Mouse (Mus musculus) spleen, adult 2 months (tissue): ENCODE results near the gene Foxs1. TPM values are rescaled to one million over a fixed set of nuclear protein-coding genes. Genes with fewer than 3 reads are reported as not detected.

Experiments
- DNase-seq, 2 experiments: peaks; one replicate each; pipeline versions ENCODE4 v3.0.0 to v3.0.0-alpha.2; 2012 to 2021; ENCODE audit warnings: low spot score in 2 of 2, low read depth in 1 of 2
- H3K27ac ChIP-seq: fragments of 200-500 bp; 2 replicates; pipeline ENCODE4 v1.5.1; 2012; ENCODE audit warnings: low read length, inconsistent platforms; ENCODE audit not compliant: insufficient read depth
- H3K27me3 ChIP-seq: fragments of 200-500 bp; 2 replicates; pipeline ENCODE4 v1.6.1; 2012; ENCODE audit warnings: mild to moderate bottlenecking, moderate library complexity, low read length, inconsistent platforms; ENCODE audit not compliant: control insufficient read depth, insufficient read depth
- H3K36me3 ChIP-seq: fragments of 200-500 bp; 2 replicates; pipeline ENCODE4 v1.6.1; 2012; ENCODE audit warnings: mild to moderate bottlenecking, low read length, inconsistent platforms; ENCODE audit not compliant: control insufficient read depth, insufficient read depth
- H3K4me1 ChIP-seq: fragments of 200-500 bp; 2 replicates; pipeline ENCODE4 v1.6.1; 2011; ENCODE audit warnings: inconsistent platforms; ENCODE audit not compliant: control insufficient read depth, insufficient read depth, insufficient read length
- H3K4me3 ChIP-seq: fragments of 200-500 bp; 2 replicates; pipeline ENCODE4 v1.5.1; 2011; ENCODE audit warnings: mild to moderate bottlenecking, inconsistent platforms; ENCODE audit not compliant: insufficient read depth, insufficient read length; ENCODE audit errors: extremely low read depth
- CTCF ChIP-seq: fragments of 200-500 bp; IDR thresholded peaks from 2 replicates; pipeline ENCODE4 v1.5.1; 2011; ENCODE audit warnings: mild to moderate bottlenecking, inconsistent platforms; ENCODE audit not compliant: insufficient read depth, insufficient read length, insufficient replicate concordance; ENCODE audit errors: extremely low read depth
- POLR2A ChIP-seq: fragments of 200-500 bp; IDR thresholded peaks from 2 replicates; pipeline ENCODE4 v1.6.1; 2011; ENCODE audit warnings: low read depth, low read length, inconsistent platforms
- WGBS: fragments of 180-500 bp; shearing (Covaris S2); methylation state at CpG from one replicate; pipeline ENCODE4 v1.1.7; 2018; 5-methylcytosine and 5-hydroxymethylcytosine counted together
- polyA plus RNA-seq: library from polyadenylated mRNA; depleted of rRNA; stranded (reverse); fragments of >200 nt; gene quantifications from 2 replicates; pipeline ENCODE4 v1.2.3, GENCODE M21; 2012

The Foxs1 gene
- polyA plus RNA-seq, 1 experiment = 12.6 TPM

- no peaks in the 10 kb centered on the region for H3K27me3 ChIP-seq
- no peak for TF ChIP-seq POLR2A
- TF ChIP-seq CTCF = no peak
- no peak overlapping the region for H3K27ac ChIP-seq
- no peak overlapping the region for H3K4me3 ChIP-seq
- no peaks in the 10 kb centered on the region for H3K4me1 ChIP-seq
- H3K36me3 ChIP-seq = no peaks in the 10 kb centered on the region
- 63% methylated on average over 3 of the region's 3 CpGs for WGBS
- DNase-seq = no peak
These were observed 4.0 kb downstream of the Foxs1 start for GRCm38 (mm10) chr2:152928988-152929370.

GRCm38 (mm10) chr2:152928219-152928987 lies 4.6 kb downstream of the Foxs1 start:
- DNase-seq = no peak
- Histone ChIP-seq H3K36me3 (no peaks in the 10 kb centered on the region), H3K27me3 (no peaks in the 10 kb centered on the region), H3K27ac (0 out of 2 replicates have a peak overlapping the region, but pooled peaks have one; percentile 29), H3K4me1 (no peaks in the 10 kb centered on the region), H3K4me3 (no peak overlapping the region)
- 79% methylated on average over 14 of the region's 14 CpGs for WGBS
- TF ChIP-seq POLR2A (no peak), CTCF (no peak)

GRCm38 (mm10) chr2:152927371-152927770 lies 5.6 kb downstream of the Foxs1 start:
- H3K36me3 ChIP-seq = no peaks in the 10 kb centered on the region
- DNase-seq = no peak
- no peak overlapping the region for H3K4me3 ChIP-seq
- no peak overlapping the region for H3K27ac ChIP-seq
- H3K27me3 ChIP-seq = no peaks in the 10 kb centered on the region
- no peaks in the 10 kb centered on the region for H3K4me1 ChIP-seq
- TF ChIP-seq POLR2A = no peak
- no peak for TF ChIP-seq CTCF
- 19% methylated on average over 5 of the region's 5 CpGs for WGBS

- no peak overlapping the region for H3K27ac ChIP-seq
- no peak for DNase-seq
- no peaks in the 10 kb centered on the region for H3K27me3 ChIP-seq
- 56% methylated on average over 9 of the region's 9 CpGs for WGBS
- H3K36me3 ChIP-seq = no peaks in the 10 kb centered on the region
- H3K4me3 ChIP-seq = no peak overlapping the region
- H3K4me1 ChIP-seq = no peaks in the 10 kb centered on the region
- TF ChIP-seq POLR2A (no peak), CTCF (no peak)
These were observed 6.1 kb downstream of the Foxs1 start for GRCm38 (mm10) chr2:152926896-152927295.

- DNase-seq = no peak
- H3K27ac ChIP-seq = peak overlapping the region; percentile 62; the same call in 1 of the 2 replicates
These were observed 7.7 kb downstream of the Foxs1 start for GRCm38 (mm10) chr2:152925189-152925872.

DNA sequence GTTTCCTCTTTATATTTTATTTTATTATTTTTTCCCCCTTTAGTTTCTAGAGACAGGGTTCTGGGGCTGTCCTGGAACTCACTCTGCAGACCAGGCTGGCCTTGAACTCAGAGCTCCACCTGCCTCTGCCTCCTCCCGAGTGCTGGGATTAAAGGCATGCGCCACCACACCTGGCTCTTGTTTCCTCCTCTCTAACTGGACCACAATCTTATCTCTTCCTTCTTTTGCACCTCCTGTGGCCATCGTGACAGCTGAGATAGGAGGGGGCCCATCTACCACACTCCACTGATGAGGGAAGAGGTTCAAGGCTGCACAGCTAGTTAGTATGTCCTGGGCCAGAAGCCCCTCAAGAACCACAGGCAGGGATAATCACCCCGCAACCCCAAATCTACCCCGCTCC lies 8.5 kb downstream of the Foxs1 start:
- H3K36me3 ChIP-seq = no peaks in the 10 kb centered on the region
- no peak for DNase-seq
- WGBS = 60% methylated on average over 5 of the region's 5 CpGs
- H3K4me1 ChIP-seq = no peaks in the 10 kb centered on the region
- H3K27ac ChIP-seq = no peak overlapping the region
- TF ChIP-seq CTCF (no peak), POLR2A (no peak)
- H3K27me3 ChIP-seq = no peaks in the 10 kb centered on the region
- no peak overlapping the region for H3K4me3 ChIP-seq

More at GRCm38 (mm10) chr2:152925189-152925872, 7.7 kb downstream of the Foxs1 start:
- WGBS = 59% methylated on average over 11 of the region's 11 CpGs
- H3K36me3 ChIP-seq = no peaks in the 10 kb centered on the region
- no peaks in the 10 kb centered on the region for H3K4me1 ChIP-seq
- TF ChIP-seq POLR2A (no peak), CTCF (no peak)
- no peak overlapping the region for H3K4me3 ChIP-seq
- H3K27me3 ChIP-seq = no peaks in the 10 kb centered on the region

DNA sequence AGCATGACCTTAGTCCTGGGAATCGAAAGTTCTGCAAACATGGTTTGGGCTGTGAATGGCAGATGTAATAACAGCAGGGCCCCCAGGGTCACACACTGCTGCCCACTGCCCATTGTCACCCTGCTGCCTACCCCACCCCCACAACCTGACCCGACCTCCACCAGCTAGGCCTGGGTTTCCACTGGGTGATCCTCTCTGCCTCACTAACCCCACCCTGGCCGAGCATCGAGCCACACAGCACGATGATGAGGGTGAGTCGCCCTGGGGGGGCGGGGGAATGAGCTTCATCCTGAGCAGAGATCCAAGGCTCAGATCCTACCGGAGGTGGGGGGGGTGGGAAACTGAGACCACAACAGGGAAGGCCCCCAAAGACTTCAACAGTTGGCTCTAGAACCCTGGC lies 8.9 kb downstream of the Foxs1 start:
- H3K4me1 ChIP-seq = no peaks in the 10 kb centered on the region
- no peak for TF ChIP-seq CTCF
- TF ChIP-seq POLR2A = no peak
- no peaks in the 10 kb centered on the region for H3K27me3 ChIP-seq
- DNase-seq = no peak
- 72% methylated on average over 8 of the region's 8 CpGs for WGBS
- H3K36me3 ChIP-seq = no peaks in the 10 kb centered on the region
- no peak overlapping the region for H3K27ac ChIP-seq
- H3K4me3 ChIP-seq = no peak overlapping the region
